Mouse (Mus musculus): ENCODE results near the gene 1600014C23Rik.

Gene 1600014C23Rik

GRCm38 (mm10) chr17:45752053-45752452 lies 18.4 kb upstream of the 1600014C23Rik start:
- DNase-seq (ENCODE audit: low read depth), result no peak

DNA sequence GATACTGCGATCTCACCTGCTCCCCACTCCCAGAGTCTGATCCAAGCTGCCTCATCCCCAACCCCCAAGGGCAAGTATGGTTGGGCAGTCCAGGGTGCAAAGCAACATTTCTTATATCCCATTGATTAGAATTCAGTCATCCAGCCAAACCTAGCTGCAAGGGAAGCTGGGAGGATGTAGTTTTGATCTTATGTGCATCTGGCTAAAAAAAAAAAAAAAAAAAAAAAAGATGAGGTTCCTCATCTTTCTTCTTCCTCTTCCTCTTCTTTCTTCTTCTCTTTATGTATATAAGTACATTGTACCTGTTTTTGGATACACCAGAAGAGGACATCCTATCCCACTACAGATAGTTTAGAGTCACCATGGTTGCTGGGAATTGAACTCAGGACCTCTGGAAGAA lies 17.7 kb upstream of the 1600014C23Rik start:
- no peak for DNase-seq (ENCODE audit: low read depth)

DNA sequence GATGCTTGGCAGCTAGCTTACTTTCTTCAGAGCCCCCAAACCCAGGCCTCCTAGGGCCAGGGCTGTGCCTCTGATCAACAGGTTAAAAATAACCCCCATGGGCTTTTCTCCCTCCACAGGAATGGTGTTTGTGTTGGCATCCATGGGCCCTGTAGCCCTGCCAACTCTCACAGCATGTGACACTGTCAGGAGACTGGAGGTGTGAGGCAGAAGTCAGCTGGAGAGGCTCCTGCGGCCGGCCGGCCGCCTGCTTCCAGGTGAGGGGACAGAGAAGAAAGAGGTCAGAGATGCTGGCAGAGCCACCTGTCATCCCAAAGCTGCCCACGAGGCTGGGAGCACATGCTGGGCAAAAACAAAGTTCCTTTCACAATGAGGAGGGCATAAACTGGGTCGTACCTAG lies 15.5 kb upstream of the 1600014C23Rik start:
- no peak for DNase-seq (ENCODE audit: low read depth)

- no peak for DNase-seq (ENCODE audit: low read depth)
Measured at GRCm38 (mm10) chr17:45747858-45748785, 14.5 kb upstream of the 1600014C23Rik start.

DNA sequence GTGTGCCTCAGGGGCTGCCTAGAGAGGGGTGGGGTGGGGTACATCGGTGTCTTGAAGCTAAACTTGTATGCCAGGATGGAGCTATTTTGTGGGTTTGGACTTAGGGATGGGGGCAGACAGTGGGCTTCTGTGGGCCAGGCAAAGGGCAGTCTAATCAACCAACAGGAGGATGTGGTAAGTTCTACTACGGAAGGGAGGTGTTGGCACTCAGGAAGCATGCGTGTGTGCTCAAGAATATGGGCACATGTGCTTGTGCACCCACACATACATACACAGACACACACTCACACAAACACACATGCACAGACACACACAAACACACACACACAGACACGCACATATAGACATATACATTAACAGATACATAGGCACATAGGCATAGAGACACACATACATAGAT lies 13.6 kb upstream of the 1600014C23Rik start:
- DNase-seq (ENCODE audit: low read depth), result no peak

DNA sequence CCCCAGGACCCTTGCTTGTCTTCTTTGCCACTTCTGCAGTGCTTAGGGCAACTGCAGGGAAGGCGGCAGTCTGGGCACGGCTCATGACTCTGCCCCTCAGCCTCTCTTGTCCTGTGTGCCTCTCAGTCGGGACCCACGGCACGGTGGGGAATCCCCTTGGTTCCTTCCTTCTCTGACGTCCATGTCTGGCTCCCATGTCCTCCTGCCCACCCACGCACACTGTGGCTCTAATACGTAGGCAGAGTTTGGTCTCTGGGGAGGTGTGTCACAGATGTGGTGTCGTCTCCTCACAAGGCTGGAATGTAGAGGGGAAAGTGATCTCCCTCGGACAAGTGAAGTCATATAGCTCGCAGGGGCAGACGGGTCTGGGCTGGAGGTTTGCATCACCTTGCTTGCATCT lies 13.1 kb upstream of the 1600014C23Rik start:
- DNase-seq (ENCODE audit: low read depth), result no peak

DNA sequence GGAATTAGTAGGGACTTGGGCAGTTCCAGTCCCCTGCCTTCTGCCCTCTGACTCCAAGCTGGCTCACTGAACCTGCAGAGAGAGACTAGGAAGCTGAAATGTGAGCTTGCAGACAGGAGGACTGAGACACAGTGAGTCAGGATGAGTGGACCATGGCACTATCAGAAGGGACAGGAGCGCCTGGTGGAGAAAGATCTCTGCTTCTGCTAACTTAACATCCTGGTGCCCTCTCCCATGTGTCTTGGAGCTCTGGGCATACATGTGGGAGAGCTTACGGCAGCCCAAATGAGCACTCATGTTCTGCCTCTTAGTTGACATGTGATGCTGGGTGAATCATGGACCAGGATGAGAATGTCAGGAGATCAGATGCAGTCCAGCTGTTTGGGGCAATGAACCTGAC lies 12.0 kb upstream of the 1600014C23Rik start:
- no peak for DNase-seq (ENCODE audit: low read depth)

DNA sequence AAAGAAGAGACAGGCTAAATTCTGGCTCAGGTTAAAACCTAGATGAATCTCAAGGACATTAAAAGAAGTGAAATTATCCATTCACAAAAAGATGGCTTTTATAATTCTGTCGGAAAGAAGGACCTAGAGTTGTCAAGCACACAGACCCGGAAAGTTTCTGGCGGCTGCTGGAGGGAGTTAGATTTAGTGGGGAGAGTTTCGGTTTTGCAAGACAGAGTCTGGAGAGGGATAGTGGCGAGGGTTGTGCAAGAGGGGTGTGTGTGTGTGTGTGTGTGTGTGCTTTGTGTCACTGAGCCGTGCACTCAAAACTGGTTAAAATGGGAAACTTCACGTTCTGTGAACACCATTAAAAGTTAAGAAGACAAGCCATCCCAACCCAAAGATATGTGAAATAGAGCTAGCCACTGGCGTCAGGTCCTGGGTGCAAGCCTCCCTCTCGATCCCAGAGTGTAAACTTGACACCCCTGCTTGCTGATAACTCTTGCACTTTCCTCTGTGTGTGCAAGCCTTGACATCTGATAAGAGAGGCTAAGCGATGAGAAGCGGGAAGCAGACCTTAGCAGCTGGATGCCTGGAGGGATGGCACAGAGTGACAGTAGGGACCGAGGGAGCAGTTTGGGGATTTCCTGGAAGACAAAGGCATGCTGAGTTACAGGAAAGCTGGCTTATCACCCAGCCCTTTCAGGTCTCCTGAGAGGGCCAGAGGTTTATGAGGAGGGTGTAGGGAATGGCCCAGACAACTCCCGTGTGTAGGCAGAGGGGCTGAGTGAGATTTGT lies 8.9 kb upstream of the 1600014C23Rik start:
- no peak for DNase-seq (ENCODE audit: low read depth)

GRCm38 (mm10) chr17:45737078-45737601 lies 3.5 kb upstream of the 1600014C23Rik start:
- DNase-seq (ENCODE audit: low read depth), result no peak

GRCm38 (mm10) chr17:45736311-45737077 lies 2.9 kb upstream of the 1600014C23Rik start:
- no peak for DNase-seq (ENCODE audit: low read depth)

DNA sequence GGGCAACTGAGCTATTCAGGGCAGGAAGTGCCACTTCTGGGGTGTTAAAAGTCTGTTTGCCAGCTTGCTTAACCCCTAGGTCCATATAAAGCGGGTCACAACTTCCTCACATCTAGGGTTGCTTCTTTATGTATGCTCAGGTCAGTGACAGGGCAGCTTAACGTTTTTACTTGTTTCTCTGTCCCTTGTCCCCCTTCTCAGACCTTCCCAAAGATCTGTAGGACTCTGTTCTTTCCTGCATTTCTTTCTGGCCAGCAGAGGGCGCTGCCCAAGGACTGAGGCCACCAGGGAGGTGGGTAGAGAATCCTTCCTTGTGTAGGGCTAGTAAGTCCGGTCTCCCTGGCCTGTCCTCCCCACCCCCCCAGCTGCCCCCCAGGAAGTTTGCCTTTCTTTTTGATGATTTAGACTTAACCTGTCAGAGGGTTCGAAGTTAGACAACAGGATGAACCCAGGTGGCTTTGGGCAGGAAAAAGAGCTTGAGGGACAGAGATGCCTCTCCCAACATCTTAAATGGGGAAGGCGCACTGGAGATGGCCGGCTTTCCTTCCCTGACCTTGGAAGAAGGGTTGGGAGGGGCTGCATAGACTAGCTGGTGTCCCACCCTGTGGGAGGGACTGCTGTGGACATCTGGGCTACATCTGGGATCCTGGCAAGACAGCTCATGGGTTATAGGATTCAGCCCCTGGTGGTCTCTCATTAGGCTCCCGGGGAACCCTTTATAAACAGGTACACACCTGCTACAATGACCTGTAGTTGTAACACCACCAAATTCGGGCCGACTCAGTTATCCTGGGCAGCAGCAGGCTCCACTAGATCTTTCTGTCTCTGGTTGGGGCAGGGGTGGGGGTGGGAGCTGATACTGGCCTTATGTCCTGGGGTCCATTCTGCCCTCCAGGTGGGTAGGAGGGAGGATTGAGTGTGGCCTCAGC lies 2.0 kb upstream of the 1600014C23Rik start:
- DNase-seq (ENCODE audit: low read depth), result no peak

DNA sequence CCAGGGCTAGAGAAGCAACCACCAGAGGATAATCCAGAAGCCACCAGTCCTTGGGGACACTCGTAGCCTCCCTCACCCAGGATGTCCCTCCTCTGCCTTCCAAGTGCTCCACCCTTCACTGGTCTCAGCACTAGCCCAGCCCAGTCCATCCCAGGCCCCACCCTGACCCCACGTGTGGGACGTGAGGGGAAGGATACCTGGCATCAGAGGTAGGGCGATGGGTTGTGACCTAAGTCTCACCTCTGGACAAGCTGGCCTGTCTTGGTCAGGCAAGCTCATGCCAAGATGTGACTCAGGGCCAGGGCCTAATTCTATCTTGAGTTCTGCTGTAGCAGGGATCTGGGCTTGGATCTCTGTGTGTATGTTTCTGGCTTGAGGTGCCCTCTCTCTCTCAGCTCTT lies 1.2 kb upstream of the 1600014C23Rik start:
- no peak for DNase-seq (ENCODE audit: low read depth)

GRCm38 (mm10) chr17:45734333-45734732 lies 689 bp upstream of the 1600014C23Rik start:
- no peak for DNase-seq (ENCODE audit: low read depth)

DNA sequence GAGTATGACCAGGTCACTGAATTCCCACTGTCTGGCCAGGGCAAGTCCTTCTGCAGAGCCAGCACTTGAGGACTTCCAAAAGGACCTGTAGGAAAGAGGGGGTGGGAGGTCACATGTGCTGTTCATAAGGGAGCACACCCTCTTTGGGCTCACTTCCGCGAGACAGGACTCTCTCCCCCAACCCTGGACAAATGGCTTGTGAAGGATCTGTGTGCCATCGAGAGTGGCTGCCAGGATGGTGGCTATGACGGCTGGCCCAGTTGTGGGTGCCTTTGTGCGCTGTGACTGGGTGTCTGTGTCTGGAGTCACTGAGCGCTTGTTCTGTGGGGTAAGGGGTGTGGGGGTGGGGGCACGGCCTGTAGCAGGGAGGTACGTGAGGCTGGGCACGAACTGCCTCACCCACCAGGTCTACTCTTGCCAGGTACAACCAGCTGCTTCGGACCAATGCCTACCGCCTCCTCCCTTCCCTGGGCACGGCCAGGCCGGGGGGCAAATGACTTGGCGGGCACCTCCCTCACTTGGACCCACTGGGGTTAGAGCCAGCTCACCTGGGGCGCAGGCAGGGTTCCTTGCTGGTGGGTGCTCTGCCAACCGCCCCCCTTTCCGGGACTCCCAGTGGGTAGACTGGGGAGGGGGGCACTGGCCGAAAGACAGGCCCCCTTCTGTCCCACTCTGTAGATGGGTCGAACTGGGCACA lies 458 bp downstream of the 1600014C23Rik start:
- no peak for DNase-seq (ENCODE audit: low read depth)

GRCm38 (mm10) chr17:45731172-45731864 lies 2.3 kb downstream of the 1600014C23Rik start:
- no peak for DNase-seq (ENCODE audit: low read depth)

- no peak for DNase-seq (ENCODE audit: low read depth)
Measured at GRCm38 (mm10) chr17:45730696-45731095, 2.9 kb downstream of the 1600014C23Rik start.

DNA sequence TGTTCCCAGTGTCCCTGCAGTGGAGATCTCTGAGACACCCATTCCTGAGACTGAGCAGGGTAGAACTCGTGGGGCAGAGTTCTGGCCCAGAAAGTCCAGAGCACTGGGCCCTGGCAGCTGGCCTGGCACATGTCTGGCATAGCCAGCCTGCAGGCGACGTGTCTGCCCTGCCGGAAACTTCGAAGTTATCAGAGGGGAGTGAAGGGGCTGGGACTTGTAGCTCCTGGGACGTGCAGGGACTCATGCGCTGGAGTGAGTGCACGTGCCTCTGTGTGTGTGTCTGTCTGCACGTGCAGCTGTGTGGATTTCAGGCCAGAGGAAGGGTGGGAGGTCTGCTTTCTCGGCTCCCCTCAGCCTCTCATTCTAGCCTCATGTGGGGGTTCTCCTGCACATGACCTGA lies 4.3 kb downstream of the 1600014C23Rik start:
- no peak for DNase-seq (ENCODE audit: low read depth)

GRCm38 (mm10) chr17:45727983-45728723 lies 5.5 kb downstream of the 1600014C23Rik start:
- DNase-seq (ENCODE audit: low read depth), result no peak

DNA sequence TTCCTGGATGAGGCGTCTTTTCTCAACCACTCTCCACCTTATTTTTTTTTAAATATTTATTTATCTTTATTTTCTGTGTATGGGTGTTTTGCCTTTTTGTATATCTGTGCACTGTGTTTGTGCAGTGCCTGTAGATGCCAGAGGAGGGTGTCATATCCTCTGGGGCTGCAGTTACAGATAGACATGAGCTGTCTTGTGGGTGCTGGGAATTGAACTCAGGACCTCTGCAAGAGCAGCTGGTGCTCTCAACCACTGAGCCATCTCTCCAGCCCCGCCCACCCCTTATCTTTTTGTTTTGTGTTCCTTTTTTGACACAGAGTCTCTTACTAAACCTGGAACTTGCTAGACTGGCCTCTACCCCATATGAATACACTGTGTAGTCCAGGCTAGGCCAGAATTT lies 6.2 kb downstream of the 1600014C23Rik start:
- DNase-seq (ENCODE audit: low read depth), result no peak

Data from fibroblast of lung, adult 2 months (primary cell).